Mouse (Mus musculus) heart, adult 2 months (tissue): Measurements from ENCODE around the gene Gm20388. TPM values are rescaled to one million over a fixed set of nuclear protein-coding genes. Genes with fewer than 3 reads are reported as not detected.

ENCODE experiments used
- DNase-seq, 2 experiments: peaks; one replicate each; pipeline ENCODE4 v3.0.0; 2021
- H3K27ac ChIP-seq: fragments of 200-600 bp; 2 replicates; pipeline ENCODE4 v1.8.1; 2022
- H3K27me3 ChIP-seq: fragments of 200-500 bp; 2 replicates; pipeline ENCODE4 v1.6.1; 2012; ENCODE audit warnings: mild to moderate bottlenecking, low read length, inconsistent platforms, mixed read lengths; ENCODE audit not compliant: control insufficient read depth, insufficient read depth
- H3K36me3 ChIP-seq: fragments of 200-500 bp; 2 replicates; pipeline ENCODE4 v1.6.1; 2012; ENCODE audit warnings: low read length, inconsistent platforms; ENCODE audit not compliant: control insufficient read depth, insufficient read depth
- H3K4me1 ChIP-seq: fragments of 200-500 bp; 2 replicates; pipeline ENCODE4 v1.6.1; 2011; ENCODE audit warnings: low read length; ENCODE audit not compliant: control insufficient read depth, insufficient read depth
- H3K4me3 ChIP-seq: fragments of 200-600 bp; 2 replicates; pipeline ENCODE4 v1.8.1; 2022
- H3K79me2 ChIP-seq: fragments of 200-500 bp; replicated peaks from 2 replicates; pipeline ENCODE4 v1.6.1; 2012; ENCODE audit warnings: mild to moderate bottlenecking, inconsistent platforms, low read length, moderate library complexity, mixed read lengths; ENCODE audit not compliant: control insufficient read depth, insufficient read depth
- H3K9ac ChIP-seq: fragments of 200-500 bp; 2 replicates; pipeline ENCODE4 v1.6.1; 2012; ENCODE audit warnings: low read depth, mild to moderate bottlenecking, control low read depth, inconsistent platforms, low read length, mixed read lengths
- CTCF ChIP-seq: fragments of 200-600 bp; IDR thresholded peaks from 2 replicates; pipeline ENCODE4 v1.8.1; 2022; ENCODE audit warnings: antibody characterized with exemption, mild to moderate bottlenecking, moderate library complexity
- EP300 ChIP-seq: fragments of 200-500 bp; IDR thresholded peaks from 2 replicates; pipeline ENCODE4 v1.6.1; 2011; ENCODE audit warnings: low read depth, low read length, control low read depth; ENCODE audit not compliant: insufficient read depth
- POLR2A ChIP-seq: fragments of 200-500 bp; IDR thresholded peaks from 2 replicates; pipeline ENCODE4 v1.6.1; 2011; ENCODE audit warnings: mild to moderate bottlenecking, low read depth, low read length, control low read depth; ENCODE audit not compliant: insufficient read depth
- WGBS: fragments of 180-500 bp; shearing (Covaris S2); methylation state at CpG from one replicate; pipeline ENCODE4 v1.1.7; 2018; 5-methylcytosine and 5-hydroxymethylcytosine counted together
- intact Hi-C: fragments of 180-260 bp; cut with DNase I; formaldehyde crosslinking; loops from one replicate; pipeline ENCODE4 v1.15.1; 2025
- polyA plus RNA-seq: library from polyadenylated mRNA; depleted of rRNA; stranded (reverse); fragments of >200 nt; gene quantifications from 2 replicates; pipeline ENCODE4 v1.2.3, GENCODE M21; 2012
- total RNA-seq, 2 experiments: library from RNA; stranded (reverse); gene quantifications; 2 replicates each; pipeline ENCODE4 v1.2.3; 2021

Gene Gm20388
- total and polyA plus RNA-seq, 3 experiments, result 1.8 to 32.3 TPM; not detected in 1

DNA sequence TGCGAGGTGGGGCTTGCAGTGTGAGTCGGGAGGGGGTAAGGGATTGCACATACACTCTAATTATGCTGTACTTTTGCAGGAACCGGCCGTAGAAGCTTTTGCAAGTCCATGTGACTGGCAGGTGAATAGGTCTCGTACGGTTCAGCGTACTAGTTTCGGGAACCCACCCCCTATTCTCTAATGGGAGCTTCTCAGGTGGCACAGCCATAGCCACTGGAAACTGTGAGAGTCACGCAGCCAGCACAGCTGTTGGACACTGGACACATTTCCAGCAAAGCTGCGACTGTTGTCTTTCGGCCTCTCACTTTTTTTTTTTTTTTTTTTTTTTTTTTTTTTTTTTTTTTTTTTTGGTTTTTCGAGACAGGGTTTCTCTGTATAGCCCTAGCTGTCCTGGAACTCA is 2696.2 kb downstream of the Gm20388 start:
- WGBS, result 85% methylated on average over 11 of the region's 12 CpGs
- Histone ChIP-seq H3K9ac (no peak overlapping the region), H3K27me3 (no peaks in the 10 kb centered on the region), H3K36me3 (no peaks in the 10 kb centered on the region), H3K79me2 (no peaks in the 10 kb centered on the region), H3K4me1 (peaks cover 2% of the 10 kb centered on the region; the same call in 1 of the 2 replicates), H3K4me3 (no peak overlapping the region), H3K27ac (no peak overlapping the region)
- DNase-seq, result no peak
- intact Hi-C loops, result no loop called here
- TF ChIP-seq CTCF (no peak), POLR2A (no peak), EP300 (no peak)

DNA sequence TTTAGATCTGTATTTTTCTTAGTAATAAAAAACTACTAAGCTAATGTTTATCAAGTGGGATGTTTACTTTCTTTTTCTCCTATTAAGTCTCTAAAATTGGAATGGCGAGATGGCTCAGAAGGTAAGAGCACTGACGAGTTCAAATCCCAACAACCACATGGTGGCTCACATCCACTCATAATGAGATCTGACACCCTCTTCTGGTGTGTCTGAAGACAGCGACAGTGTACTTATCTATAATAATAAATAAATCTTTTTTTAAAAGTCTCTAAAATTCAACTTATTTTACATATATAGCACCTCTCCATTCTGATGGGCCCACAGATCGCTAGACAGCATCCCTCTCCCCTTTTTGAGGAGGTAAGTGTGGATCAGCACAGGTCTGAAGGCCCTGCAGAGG is 2699.6 kb downstream of the Gm20388 start:
- Histone ChIP-seq H3K27me3 (no peaks in the 10 kb centered on the region), H3K9ac (no peak overlapping the region), H3K79me2 (no peaks in the 10 kb centered on the region), H3K4me3 (no peak overlapping the region), H3K4me1 (peaks cover 7% of the 10 kb centered on the region), H3K27ac (no peak overlapping the region), H3K36me3 (no peaks in the 10 kb centered on the region)
- 65% methylated on average over 4 of the region's 4 CpGs for WGBS
- no peak for DNase-seq
- TF ChIP-seq POLR2A, result no peak
- 0 out of 2 replicates have a peak, but pooled peaks have one; percentile 5 for TF ChIP-seq CTCF
- no peak for TF ChIP-seq EP300
- intact Hi-C loops, result loop anchor here (2.0 to 5.0 kb wide), 2 partner anchors 43 to 108 kb away; no protein-coding TSS in a partner anchor

GRCm38 (mm10) chr8:122610612-122611277 is 2700.1 kb downstream of the Gm20388 start:
- peak overlapping the region; percentile 81 for H3K4me3 ChIP-seq
- peak overlapping the region; percentile 70 for H3K9ac ChIP-seq
- H3K27ac ChIP-seq, result peak overlapping the region; percentile 76
- no peak for DNase-seq
- peaks cover 7% of the 10 kb centered on the region for H3K4me1 ChIP-seq
- WGBS, result 2% methylated on average over 19 of the region's 20 CpGs
- H3K79me2 ChIP-seq, result no peaks in the 10 kb centered on the region
- no peaks in the 10 kb centered on the region for H3K36me3 ChIP-seq
- TF ChIP-seq EP300 (no peak), POLR2A (no peak), CTCF (no peak)
- intact Hi-C loops, result loop anchor here (1.0 to 5.0 kb wide), 3 partner anchors 44 to 108 kb away; no protein-coding TSS in a partner anchor
- H3K27me3 ChIP-seq, result no peaks in the 10 kb centered on the region

DNA sequence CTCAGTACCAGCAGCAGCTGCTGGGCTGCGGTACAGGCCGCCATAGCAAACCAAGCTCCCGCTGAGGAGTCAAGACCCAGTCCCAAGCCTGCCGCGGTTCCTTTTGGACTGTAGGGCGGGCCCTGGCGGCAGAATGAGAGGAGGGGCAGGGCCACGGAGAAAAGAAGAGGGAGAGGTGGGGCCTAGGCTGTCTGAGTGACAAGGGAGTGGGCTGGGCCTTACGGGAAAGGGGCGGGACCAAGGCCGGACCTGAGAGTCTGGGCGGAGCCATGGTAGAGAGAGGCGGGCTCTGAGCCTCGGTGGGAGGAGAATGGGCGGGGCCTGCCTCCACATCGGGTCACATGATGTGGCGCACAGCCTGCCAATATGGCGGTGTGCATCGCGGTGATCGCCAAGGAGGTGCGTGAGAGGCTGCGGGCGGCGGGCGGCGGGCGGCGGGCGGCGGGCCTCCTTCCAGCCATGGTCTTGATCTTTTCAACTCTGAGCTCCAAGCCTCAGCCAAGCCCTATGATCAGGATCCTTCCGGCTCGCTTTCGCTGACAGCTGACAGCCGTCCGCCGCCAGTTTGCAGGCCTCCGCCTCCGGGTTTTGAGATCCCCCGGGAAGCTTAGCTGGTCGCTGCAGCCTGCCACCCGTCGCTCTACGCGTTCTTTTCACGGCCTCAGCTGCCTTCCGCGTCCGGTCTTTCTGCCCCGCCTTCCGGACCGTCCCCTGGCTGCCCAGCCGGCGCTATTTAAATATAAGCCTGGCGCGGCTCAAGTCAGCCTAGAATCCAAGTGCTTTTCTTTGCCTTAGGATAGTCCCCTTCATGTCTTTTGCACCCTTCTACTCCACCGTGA is 2700.9 kb downstream of the Gm20388 start, which contains the start of the genes Galns and Trappc2l:
TSS of gene Galns (minus strand) at position 169 of the 839 bp plus-strand sequence.
TSS of gene Trappc2l (plus strand) at position 346 of the 839 bp plus-strand sequence.
- WGBS, result under 1% methylated on average over 55 of the region's 57 CpGs
- intact Hi-C loops, result loop anchor here (1.0 to 5.0 kb wide), 3 partner anchors 45 to 109 kb away; no protein-coding TSS in a partner anchor

DNA sequence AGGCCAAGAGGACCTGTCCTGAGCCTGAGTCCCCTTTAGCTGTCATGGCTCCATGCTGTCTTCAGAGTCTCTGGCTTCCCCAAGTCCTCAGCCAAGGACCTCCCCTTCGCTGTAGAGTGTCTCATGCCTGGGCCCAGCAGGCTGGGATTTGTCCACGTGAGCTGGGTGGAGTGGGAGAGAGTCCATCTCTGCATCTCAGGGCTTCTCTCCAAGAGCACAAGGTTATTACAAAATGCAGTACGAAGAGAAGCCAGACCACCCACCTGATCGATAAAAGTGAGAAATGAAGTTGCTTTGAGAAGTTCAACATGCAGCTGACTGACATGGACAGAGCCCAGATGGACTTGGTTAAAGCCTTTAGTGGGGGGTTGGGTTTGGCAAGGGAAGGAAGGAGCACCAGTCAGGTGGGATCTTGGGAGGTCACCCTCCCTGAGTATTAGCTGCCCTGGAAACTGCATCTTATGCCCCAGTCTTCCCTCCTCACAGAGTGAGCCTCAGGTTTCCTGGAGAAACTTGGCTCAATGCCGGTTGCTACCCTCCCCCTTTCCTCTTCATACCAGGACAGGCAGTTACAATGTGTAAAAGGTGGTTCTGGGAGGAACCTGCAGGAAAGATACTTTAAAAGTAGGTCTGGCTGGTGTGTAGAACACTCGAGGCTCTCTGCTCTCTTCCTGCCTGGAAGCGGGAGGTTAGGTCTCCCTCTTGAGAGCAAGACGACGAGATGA is 2705.7 kb downstream of the Gm20388 start:
- H3K27ac ChIP-seq, result no peak overlapping the region
- peaks cover 8% of the 10 kb centered on the region for H3K4me1 ChIP-seq
- intact Hi-C loops, result loop anchor here (5.0 kb wide), 1 partner anchor 196 kb away; no protein-coding TSS in a partner anchor
- no peaks in the 10 kb centered on the region for H3K36me3 ChIP-seq
- DNase-seq, result peak in 1 of 2 experiments; percentile 35
- TF ChIP-seq POLR2A, result no peak
- TF ChIP-seq EP300, result no peak
- no peak for TF ChIP-seq CTCF
- no peaks in the 10 kb centered on the region for H3K79me2 ChIP-seq
- H3K9ac ChIP-seq, result no peak overlapping the region
- no peak overlapping the region for H3K4me3 ChIP-seq
- H3K27me3 ChIP-seq, result no peaks in the 10 kb centered on the region
- WGBS, result 51% methylated on average over 9 of the region's 9 CpGs

More for the DNA sequence above, 2700.9 kb downstream of the Gm20388 start, which contains the start of the genes Galns and Trappc2l:
- H3K36me3 ChIP-seq, result no peaks in the 10 kb centered on the region
- DNase-seq, result peak; percentile 95 to 96
- H3K27ac ChIP-seq, result peak within 1 kb of the TSS; percentile 91
- TF ChIP-seq CTCF (peak; percentile 61), EP300 (no peak), POLR2A (peak; percentile 76)
- H3K4me1 ChIP-seq, result peaks cover 7% of the 10 kb centered on the region
- H3K27me3 ChIP-seq, result no peaks in the 10 kb centered on the region
- peak within 1 kb of the TSS; percentile 81 for H3K4me3 ChIP-seq
- H3K9ac ChIP-seq, result peak within 1 kb of the TSS; percentile 77
- H3K79me2 ChIP-seq, result no peaks in the 10 kb centered on the region
